Mouse (Mus musculus) retina, postnatal 1 day (tissue): ENCODE data around the gene Slc4a11.
"Not testable (repeated sequence)": the region's sequence is repeated elsewhere in the genome, so short reads cannot be mapped to it uniquely, and the experiment has no call there.

Experiments used
- DNase-seq: peaks from one replicate; pipeline ENCODE4 v3.0.0-alpha.2; 2012

Gene Slc4a11

DNA sequence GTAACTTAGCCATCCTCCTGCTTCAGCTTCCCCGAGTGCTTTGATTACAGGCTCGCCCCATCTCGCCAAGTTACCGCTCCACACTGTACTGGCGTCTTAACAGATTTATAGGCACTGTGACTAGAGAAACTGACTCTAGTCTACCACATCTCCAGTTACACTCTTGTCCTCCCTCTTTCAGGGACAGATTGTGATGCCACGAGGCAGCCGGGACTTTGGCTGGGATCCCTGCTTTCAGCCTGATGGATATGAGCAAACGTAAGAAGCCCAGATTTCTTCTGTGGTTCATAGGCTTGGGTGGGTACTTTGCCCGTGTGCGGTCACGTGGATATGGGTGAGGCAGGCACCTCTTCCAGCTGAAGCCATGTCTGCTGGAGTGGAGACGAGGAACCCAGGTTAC lies 18.2 kb downstream of the Slc4a11 start:
- no peak for DNase-seq

DNA sequence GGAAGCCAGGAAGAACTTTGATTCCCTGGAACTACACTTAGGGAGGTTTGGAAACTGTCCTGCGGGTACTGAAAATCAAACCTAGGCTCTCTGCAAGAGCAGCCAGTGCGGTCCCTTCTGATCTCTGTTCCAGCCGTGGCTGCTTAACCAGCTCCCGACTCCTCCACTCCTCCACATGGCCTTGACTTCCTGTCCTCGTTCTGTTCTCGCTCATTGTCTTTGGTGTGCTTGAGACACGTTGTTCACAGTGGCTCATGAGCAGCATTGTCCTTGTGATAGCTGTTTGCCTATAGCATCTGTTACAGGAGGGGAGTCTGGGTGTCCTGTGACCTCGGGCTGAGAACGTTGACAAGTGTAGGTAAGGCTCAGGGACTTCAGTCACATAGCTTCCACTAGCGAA lies 20.1 kb downstream of the Slc4a11 start:
- no peak for DNase-seq

DNA sequence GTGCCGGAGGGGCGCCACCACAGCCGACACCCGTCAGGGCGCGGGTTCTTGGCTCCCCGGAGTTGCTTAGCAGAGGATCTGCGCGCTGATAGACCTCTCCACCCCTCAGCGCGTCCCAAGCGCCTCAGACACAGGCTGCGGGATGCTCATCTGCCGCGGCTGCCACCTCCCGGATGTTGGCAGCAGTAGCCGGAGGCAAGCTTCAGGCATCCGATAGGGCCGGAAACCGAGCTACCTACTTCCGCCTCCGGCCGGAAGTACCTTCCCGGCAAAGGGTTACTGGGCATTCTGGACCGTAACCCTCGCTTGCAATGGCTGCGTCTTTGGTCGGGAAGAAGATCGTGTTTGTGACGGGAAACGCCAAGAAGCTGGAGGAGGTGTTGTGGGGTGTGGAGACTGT lies 29.8 kb downstream of the Slc4a11 start, which contains the start of gene Itpa:
Gene Itpa, plus strand, starts transcription at position 52 of the 400 bp plus-strand sequence.
- peak; percentile 95 for DNase-seq

DNA sequence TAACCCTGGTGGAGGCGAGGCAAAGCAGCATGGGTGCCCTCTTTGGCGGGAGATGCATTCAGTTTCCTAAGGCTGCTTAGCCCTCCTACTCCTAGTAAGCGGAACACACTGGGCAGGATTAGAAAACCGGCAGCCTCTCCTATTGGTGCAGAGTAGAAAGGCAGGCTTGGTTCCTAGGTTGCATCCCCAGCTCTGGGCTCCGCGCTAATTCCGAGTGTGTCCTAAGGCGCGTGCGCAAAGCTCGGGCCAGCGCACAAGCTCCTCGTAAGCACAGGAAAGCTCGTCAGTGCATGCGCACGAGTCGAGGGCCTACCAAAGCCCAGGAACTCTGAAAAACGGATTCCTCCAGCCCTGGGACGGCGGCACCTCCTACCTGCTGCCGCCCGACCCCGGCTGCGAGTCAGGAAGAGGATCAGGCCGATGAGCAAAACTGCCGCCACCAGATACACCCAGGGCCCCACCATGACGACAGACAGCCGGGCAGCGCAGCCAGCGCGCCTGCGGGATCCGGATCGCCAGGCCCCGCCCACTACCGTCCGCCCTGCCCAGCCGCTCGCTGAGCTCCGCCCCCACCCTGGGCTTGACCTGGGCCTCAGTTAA lies 33.1 kb downstream of the Slc4a11 start, which contains the start of gene Ddrgk1:
Gene Ddrgk1, minus strand, starts transcription at position 558 of the 600 bp plus-strand sequence.
- peak; percentile 97 for DNase-seq

DNA sequence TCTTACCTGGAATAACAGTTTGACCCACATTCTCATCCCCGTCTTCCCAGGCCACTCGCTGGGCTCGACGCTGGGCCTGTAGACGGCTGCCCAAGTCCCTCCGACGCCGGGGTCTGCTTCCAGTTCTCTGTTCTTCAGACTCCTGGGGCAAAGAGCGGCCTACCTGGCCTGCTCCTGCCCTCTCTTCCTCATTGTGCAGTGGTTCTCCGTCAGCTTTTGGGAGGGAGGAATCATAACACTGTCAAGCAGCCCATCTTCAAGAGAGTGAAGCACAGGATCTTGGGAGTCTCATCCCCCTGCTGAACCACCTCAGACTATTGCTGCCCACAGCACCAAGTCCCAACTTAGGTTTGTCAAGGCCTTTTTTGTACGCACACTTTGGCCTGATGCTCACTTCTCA lies 34.0 kb downstream of the Slc4a11 start:
- DNase-seq, result no peak

DNA sequence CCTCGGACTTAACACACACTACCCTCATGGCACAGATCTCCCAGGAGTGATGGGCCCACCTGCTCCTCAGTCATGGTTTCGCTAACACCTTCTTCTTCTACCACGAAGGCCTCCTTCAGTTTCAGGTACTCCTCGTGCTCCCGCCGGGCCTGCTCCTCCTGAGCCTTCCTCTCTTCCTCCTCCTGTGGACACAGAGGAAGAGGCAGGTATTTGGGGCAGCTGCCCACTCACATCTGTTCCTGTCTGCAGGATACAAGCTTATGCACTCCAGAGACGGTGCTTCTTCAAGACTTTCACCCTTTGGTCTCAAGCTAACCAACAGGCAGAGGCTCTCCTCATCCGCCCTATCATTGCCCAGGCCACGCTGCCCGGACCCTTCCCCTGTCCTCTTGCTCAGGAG lies 38.8 kb downstream of the Slc4a11 start:
- DNase-seq, result no peak

DNA sequence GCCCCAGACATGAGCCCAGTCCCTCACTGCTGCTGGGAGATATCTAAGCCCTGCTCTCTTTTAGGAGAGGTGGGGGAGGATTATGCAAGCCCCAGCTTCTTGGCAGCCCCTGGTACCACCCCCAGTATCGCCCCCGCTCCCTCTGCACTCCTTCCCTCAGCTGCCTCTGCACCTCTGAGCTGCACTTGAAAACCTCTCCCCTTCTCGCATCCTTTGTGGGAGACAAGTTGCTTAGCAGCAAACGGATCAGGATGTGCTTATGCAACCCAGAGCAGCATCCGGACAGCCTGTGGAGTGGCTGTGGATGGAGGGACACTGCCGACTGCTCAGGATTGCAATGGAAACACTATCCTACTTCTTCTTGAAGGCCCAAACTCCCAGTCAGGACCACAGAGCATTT lies 39.8 kb downstream of the Slc4a11 start:
- DNase-seq, result no peak

DNA sequence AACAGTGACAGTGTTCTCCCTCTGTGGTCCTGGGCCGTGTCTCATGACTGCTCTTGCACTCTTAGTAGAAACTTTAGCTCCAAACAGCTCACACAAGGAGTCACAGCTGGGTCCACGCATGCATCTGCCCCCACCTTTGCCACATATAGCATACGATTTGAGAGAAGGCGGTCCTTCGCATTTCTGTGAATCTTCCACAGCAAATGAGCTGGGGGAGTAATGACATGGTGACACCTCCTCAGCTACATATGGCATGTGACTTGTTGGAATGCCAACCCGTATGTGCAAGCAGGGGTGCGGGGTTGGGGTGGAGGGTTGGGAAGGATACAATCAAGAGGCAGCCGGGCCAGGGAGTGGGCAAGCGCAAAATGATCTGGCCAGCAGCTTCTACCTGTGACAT lies 40.8 kb downstream of the Slc4a11 start:
- DNase-seq, result no peak

DNA sequence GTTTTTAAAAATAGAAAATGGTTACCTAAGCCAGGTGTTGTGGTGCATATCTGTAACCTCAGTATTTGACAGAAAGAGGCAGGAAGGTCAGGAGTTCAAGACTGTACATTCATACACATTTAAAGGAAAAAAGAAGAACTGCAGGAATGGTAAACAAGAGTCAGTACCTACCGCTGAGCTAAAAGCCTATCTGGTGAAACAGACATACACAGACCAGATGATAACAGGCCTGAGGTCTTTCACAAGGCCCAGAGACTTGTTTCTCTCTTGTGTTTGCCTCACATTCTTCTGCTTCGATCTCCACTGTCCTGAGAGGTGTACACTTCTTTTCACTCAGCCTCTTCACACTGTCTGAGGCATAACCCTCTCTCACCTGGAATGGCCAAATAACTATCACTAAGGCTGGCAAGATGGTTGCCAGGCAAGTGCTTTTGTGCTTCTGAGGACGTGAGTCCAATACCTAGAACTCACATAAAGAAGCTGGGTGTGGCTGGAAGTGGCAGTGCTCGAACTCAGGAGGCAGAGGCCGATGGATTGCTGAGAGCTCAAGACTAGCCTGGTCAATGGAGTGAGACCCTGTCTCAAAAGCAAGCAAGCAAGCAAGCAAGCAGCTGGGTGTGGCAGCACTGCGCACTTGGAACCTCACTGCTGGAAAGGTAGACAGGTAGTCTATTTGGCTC lies 41.5 kb downstream of the Slc4a11 start:
- no peak for DNase-seq

DNA sequence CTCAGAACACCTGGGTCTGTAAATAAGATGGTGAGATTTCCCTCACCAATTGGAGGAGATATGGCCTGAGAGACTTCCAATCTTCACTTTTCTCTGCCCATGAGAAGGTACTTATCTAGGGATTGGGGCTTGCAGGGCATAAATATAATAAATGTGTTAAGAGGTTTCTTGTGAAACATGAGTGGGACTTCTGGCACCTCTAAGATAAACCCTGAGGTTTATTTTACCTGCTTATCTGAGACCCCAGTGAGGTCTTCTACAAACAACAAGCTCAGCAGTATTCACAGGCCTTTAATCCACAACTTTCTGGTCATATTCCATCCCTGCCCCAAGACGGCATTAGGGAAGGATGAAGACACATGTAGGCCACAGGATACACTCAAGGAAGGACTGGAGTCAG lies 43.6 kb downstream of the Slc4a11 start:
- DNase-seq, result no peak

DNA sequence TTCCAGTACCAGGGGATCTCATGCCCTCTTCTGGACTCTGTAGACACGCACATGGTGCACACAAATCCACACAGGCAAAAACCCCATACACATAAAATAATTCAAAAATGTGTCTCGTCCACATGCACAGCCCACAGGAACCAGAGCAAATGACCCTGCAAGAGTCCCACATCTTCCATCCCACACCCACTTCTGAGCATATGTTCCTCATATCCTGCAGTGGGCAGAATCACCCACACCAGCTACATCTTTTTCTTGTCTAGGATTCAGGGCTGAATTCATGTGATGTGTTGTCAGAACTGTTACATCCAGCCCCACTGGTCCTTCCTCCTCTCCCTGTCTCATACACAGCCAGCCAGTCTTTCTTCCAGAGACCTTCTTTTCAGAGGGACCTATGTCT lies 44.0 kb downstream of the Slc4a11 start:
- DNase-seq, result no peak

DNA sequence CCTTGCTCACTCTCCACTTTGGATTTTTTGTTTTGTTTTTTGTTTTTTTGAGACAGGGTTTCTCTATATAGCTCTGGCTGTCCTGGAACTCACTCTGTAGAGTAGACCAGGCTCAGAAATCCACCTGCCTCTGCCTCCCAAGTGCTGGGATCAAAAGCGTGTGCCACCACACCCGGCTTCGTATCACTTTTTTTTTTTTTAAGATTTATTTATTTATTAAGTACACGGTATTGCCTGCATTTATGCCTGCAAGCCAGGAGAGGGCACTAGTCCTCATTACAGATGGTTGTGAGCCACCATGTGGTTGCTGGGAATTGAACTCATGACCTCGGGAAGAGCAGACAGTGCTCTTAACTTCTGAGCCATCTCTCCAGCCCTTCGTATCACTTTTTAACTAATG lies 48.3 kb downstream of the Slc4a11 start:
- not testable (repeated sequence) for DNase-seq

DNA sequence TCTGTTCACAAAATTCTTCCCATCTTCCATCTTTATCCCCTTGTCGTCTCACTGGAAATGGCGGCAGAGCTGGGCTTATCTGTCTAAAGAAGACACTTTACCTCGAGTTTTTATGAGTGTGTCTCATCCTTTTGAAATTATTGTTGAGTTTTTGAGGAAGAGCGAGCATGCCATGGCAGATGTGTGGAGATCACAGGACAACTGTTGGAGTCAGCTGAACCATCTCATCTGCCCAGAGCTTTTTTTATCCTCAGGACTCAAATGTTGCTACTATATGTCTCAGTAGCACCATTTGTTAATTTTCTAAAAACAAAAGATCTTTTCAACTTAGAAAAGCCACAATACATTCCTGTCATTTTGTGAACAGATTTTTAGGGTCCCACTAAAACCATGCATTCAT lies 52.1 kb downstream of the Slc4a11 start:
- no peak for DNase-seq

DNA sequence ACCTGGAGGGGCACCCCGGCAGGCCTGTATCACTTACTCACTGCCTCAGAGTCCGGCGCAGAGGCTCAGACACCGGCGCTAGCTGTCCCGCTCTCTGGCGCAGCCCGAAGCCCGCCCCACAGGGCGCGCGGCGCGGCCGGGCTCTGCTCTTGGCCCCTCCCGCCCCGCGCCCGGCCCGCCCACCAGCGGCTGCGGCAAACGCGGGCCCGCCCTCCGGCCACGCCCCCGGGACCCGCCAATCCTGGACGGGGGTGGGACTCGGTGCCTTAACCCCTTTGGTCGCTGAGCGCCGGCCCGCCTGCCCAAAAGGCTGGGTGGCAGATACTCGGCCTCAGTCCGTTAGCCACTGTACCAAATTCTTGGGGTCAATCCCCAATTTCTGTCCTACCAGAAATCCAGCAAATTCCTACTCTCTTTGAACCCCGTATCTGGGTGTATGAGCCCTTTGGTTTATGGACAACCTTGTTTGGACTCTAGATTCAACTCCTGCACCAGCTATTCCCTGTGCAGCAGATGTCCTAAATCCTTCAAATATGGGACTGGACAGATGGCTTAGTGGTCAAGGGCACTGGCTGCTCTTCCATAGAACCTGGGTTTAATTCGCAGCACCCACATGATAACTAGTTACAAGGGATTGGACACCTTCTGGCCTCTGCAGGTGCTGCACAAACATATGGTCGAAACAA lies 54.5 kb downstream of the Slc4a11 start, which contains the start of gene Lzts3:
Gene Lzts3, minus strand, starts transcription at position 120 of the 686 bp plus-strand sequence.
- peak; percentile 94 for DNase-seq

DNA sequence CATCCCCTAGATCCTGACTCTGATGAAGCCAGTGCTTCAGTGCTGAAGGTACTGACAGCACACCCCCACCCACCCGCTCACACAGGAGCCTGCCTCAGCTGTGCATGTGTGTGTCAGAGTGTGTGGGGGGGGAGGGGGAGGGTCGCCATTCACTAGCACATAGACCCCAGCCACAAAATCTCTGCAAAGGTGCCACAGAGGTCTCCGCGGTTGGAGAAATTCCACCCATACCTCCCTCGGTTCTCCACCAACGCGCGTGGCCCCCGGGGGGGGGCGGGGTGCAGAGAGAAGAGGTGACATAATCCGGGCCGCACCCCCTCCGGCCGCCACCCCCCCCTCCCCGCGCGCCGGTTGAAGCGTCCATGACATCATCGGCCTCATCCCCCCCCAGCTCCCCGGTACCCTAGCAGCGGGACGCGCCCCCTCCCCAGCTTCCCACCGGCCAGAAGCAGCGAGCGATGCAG lies 55.1 kb downstream of the Slc4a11 start:
- DNase-seq, result no peak

DNA sequence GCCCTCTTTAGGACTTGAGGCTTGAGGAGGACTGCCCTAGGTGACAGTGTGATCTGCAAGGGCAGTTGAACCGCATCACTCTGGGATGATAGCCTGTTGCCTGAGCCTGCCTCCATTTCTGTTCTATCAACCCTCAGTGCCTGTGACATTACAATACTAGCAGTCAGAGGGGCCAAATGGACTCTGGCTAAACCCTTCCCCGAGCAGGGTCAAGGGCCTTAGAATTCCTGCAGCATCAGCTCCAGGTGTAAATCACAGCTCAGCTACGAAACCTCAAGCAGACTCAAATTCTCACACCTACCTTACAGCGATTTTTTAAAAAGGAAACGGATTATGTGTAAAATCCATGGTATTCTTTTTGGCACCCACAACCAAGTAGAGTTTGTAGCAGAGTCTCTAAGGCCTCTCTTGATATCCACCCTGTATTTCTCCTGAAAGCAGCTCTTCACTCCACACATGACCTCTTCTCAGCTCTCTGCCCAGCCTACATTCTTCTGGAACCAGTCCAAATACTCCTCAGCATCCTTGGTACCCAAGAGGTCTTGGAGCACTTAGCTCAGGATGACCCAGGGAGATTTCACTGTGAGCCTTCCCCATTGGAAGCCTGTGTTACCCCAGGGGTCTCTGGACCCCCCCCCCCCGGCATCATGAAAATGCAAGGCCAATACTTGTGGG lies 55.8 kb downstream of the Slc4a11 start:
- DNase-seq, result peak; percentile 24

DNA sequence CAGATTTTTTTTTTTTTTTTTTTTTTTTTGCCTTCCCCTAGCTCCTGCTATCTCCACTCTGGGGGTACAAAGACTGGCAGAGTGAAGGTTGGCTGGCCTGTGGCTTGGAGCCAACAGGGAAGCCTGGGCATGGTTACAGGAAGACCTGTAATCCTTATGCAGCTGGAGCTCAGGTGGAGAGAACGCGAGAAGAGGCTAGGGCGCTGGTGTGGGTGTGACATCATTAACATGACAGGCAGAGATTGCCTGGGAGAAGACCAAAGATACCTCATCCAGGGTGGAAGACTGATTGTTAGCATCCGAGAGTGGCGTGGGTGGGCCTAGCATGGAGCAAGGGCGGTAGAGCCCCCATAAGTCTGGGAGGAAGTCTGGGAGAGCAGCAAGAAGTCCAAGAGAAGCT lies 58.0 kb downstream of the Slc4a11 start:
- DNase-seq, result no peak

DNA sequence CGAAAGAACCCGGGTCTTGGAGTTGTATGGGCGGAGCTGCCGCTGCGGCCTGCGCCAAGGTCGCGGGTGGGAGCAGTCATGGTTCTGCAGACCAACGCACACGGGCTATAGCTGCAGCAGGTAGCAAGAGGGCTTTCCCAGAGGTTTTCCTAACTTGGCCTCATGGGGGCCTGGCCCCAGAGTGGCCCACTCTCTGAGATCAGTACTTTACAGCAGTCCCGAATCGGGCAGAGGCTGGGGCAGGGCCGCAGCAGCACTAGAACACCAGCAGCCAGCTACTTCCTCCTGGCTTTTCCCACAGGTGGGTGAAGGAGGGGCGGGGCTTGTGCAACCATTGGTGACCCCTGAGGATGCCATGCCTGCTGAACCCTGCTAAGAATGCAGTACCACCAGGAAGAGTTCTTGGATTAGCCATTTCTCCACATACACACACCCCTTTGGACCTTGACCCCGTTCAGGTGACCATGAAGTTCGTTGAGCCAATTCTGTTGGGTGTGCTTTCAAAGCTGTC lies 59.2 kb downstream of the Slc4a11 start:
- DNase-seq, result no peak

DNA sequence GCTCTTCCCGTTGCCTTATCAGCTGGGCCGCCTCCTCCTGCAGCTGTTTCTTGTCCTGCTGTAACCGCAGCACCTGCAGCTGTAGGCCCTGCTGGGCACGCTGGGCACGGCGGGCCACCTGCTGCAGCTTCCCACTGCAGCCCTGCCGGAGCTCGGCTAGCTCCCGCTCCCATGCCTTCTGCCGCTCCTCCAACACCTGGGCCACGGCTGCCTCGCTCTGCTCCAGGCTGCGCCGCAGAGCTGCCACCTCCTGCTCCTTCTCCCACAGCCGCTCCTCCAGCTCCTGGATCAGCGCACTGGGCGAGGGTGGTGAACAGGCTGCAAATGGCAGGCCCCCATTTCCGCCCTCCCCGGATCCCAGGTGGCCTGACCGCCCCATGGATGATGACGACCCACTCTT lies 61.5 kb downstream of the Slc4a11 start:
- DNase-seq, result peak; percentile 33

DNA sequence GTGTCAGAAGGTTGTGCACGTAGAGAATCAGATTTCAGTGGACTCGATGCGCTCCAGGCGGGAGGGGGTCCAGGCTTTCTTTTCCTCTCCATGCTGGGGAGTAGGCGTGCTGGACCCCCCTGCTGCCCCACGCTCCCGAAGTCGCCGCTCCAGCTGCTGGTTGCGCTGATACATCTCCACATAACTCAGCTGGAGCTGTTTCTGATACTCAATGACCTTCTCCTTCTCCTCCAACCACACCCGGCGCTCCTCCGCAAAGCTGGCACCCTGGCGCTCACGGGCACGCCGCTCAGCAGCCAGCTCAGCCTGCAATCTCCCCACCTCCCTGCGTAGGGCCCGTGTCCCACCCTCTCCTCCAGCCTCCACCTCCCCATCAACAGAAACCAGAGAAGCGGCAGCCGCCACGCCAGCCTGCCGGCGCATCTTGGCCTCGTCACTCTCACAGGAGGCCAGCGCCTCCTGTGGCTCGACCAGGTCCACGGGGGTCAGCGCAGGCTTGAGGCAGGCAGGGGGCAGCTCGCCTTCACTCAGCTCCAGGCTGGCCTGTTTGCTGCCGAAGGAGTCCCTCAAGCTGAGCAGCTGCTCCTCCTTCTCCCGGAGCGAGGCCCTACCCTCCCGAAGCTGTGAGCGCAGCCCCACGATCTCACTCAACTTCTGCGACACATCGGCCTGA lies 62.4 kb downstream of the Slc4a11 start:
- peak; percentile 75 for DNase-seq
